Mouse (Mus musculus) thymus, postnatal 0 days (tissue): Measurements from ENCODE around the gene Ggt5. TPM values are rescaled to one million over a fixed set of nuclear protein-coding genes. Genes with fewer than 3 reads are reported as not detected.
A peak's percentile ranks its signal among the peaks of the same experiment; 100 is the strongest.

Experiments
- DNase-seq: peaks from one replicate; pipeline ENCODE4 v3.0.0-alpha.2; 2015; ENCODE audit warnings: low spot score
- polyA plus RNA-seq: library from polyadenylated mRNA; unstranded; fragments of >200 nt; fragmentation: Nextera tagmentation; extraction: Ambion mirVana; gene quantifications from 2 replicates; pipeline ENCODE4 v1.2.1, GENCODE M21; 2015

Ggt5 gene
- polyA plus RNA-seq, 1 experiment from 2014 or later: 11.9 TPM

- DNase-seq: peak; percentile 9
These were observed 31.7 kb downstream of the Ggt5 start for GRCm38 (mm10) chr10:75620818-75621217.

GRCm38 (mm10) chr10:75625920-75626319 is 36.8 kb downstream of the Ggt5 start:
- DNase-seq: no peak

GRCm38 (mm10) chr10:75626991-75627390 is 37.9 kb downstream of the Ggt5 start:
- no peak for DNase-seq

DNA sequence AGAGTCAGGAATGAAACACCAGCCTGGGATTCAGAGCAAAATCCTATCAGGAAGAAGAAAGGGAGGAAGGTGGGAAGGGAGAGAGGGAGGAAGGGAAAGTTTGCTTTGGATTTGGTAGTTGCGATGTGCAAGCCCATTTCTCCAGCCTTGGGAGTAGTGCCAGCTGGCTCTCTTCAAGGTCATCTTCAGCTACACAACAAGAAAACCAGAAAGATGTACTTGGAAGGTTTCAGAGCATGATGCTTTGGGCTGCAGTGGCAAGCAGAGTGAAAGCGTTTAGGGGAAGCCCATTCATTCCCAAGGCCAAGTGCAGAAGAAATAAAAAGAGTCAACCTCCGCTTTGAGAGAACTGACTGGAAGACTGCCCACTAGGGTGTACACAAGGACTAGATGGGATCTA is 38.4 kb downstream of the Ggt5 start:
- DNase-seq: no peak

GRCm38 (mm10) chr10:75632633-75633032 is 43.5 kb downstream of the Ggt5 start:
- no peak for DNase-seq

- no peak for DNase-seq
These were observed 43.9 kb downstream of the Ggt5 start for GRCm38 (mm10) chr10:75633048-75633447.

GRCm38 (mm10) chr10:75633576-75634139 is 44.5 kb downstream of the Ggt5 start:
- DNase-seq: no peak

DNA sequence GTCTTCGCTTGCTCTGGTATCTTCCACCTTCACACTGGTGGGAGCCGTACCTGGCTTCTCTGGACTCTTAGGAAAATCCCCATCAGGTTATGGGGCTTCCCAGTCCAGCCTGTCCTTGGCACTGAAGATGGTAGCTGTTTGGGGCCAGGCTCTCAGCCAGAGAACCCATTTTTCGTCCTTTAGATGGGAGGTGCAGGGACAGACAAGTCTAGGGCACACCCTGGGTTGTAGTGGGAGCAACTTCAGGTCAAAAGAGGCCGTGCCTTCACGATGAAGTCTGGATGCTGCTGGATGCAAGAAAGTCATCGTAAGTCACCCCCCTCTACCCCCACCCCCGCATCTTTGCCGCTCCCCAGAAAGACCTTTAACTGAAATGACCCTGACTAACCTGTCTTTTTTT is 45.5 kb downstream of the Ggt5 start:
- no peak for DNase-seq

GRCm38 (mm10) chr10:75635019-75635692 is 46.0 kb downstream of the Ggt5 start:
- DNase-seq: peak; percentile 4

GRCm38 (mm10) chr10:75635693-75636055 is 46.5 kb downstream of the Ggt5 start:
- DNase-seq: peak; percentile 76

DNA sequence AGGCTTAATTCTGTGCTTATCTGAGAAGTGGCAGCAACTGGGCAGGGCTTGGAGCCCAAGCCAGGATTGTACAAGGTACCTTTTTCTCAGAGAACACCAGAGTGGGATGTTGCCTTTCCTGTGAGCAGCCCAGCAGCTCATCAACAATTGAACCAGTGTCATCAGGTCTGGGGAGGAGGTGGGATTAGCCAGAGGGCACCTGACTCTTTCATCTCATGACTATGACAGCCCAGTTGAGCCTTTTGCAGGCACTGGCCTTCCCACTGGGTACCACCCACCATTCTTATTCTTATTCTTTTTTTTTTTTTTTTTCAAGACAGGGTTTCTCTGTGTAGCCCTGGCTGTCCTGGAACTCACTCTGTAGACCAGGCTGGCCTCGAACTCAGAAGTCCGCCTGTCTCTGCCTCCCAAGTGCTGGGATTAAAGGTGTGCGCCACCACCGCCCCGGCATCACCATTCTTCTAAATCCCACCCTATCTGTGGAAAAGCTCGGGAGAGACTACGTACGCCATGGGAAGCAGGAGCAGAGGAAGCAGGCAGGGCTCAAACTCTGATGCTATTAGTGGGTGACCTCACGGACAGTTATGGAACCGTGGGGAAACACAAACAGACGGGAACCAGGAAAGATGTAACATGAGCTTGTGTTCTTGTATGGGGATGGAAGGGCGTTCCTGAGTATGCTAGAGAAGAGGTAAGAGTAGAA is 47.1 kb downstream of the Ggt5 start:
- DNase-seq: no peak

- no peak for DNase-seq
These were observed 48.6 kb downstream of the Ggt5 start for GRCm38 (mm10) chr10:75637711-75638110.

GRCm38 (mm10) chr10:75641721-75642222 is 52.6 kb downstream of the Ggt5 start:
- DNase-seq: no peak

DNA sequence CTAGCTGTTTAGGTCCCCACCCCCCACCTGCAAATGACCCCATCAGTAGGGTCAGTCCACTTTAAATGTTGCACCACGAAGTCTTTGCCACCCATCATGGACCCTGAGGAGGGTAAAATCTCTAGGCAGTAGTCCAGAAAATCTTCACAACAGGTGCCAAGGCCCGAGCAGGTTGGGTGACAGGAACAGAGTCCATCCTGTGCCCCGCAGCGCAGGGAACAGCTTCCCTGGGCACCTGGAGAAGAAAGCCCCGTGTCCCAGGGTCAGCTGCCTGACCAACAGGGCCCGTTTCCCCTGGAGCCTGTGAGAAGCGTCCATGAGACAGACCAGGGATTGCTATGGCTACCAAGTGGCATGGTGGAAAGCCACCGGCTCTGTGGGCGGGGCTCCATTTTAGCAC is 53.3 kb downstream of the Ggt5 start:
- no peak for DNase-seq

- DNase-seq: no peak
These were observed 53.8 kb downstream of the Ggt5 start for GRCm38 (mm10) chr10:75642891-75643290.

GRCm38 (mm10) chr10:75643741-75644343 is 54.7 kb downstream of the Ggt5 start, which contains the start of gene Susd2:
Susd2 (minus strand) TSS chr10:75644008.
- peak; percentile 80 for DNase-seq

DNA sequence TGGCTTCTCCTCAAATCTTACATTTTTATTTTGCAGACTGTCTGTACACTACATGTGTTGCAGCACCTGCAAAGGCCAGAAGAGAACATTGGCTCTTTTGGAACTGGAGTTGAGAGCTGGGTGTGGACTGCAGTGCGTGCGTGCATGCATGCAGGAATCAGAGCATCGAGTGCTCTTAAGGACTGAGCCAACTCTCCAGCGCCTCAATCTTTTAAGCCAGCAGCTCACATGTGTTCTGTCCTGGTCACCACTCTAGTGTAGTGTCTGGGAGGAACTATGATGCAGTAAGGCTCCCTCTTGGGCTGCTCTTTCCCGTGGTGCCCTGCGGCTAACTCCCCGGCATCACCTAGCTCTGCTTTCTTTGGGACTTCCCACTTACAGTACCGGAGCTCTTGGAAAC is 56.5 kb downstream of the Ggt5 start:
- no peak for DNase-seq

GRCm38 (mm10) chr10:75646406-75646805 is 57.3 kb downstream of the Ggt5 start:
- no peak for DNase-seq

DNA sequence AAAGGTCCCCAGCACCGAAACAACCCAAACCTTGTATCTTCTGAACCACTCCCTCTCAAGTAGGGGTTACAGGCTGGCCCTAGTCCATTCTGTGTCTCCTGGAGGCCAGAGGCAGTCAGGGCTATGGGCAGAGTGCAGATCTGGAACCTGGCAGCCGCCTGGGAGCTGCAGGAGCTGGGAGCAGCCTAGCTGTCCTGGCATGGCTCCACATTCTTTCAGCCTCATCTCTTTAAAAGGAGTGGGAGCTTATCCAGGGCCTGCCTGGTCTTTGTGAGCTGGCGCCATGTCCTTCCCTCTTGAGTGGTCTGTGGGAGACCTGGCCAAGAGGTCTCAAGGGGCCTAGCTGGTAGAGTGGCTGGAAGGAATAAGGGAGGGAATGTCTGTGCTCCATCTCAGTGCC is 58.2 kb downstream of the Ggt5 start:
- no peak for DNase-seq

GRCm38 (mm10) chr10:75648091-75648490 is 59.0 kb downstream of the Ggt5 start:
- no peak for DNase-seq

- DNase-seq: no peak
These were observed 59.9 kb downstream of the Ggt5 start for GRCm38 (mm10) chr10:75649001-75649400.

DNA sequence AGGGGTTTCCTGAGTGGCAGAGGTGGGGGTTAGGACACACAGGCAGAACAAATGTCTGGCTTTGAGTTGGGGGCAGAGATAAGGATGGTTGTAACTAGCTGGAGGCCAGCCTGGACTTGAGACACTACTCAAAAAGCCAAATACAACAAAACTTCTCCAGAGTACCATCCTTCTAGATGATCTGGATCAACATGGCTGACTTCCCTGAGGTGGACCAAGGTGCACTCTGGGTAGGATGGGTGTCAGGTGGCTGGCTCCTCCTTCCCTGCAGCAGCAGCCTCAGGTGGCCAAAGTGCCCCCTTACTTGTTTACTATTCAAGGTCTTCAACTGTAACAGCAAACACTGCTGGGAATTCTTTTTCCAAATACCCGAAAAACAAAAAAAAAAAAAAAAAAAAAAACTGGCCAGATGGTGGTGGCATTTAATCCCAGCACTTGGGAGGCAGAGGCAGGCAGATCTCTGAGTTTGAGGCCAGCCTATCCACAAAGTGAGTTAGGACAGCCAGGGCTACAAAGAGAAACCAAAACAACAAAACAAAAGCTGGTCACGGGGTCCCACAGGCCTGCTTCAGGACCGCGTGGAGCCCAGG is 60.4 kb downstream of the Ggt5 start:
- DNase-seq: no peak
